Mouse (Mus musculus) natural killer cell, adult 2 months (primary cell): Measurements from ENCODE around the gene Rheb.
"Not testable (repeated sequence)": the region's sequence is repeated elsewhere in the genome, so short reads cannot be mapped to it uniquely, and the experiment has no call there.

ENCODE experiments used
- DNase-seq, 2 experiments: peaks; one replicate each; pipeline ENCODE4 v3.0.0; 2022; ENCODE audit warnings: low spot score in 2 of 2

Rheb gene

GRCm38 (mm10) chr5:24842274-24843102, at the start of gene Rheb:
Gene Rheb, minus strand, starts transcription at chr5:24842624.
- peak; percentile 99 for DNase-seq

GRCm38 (mm10) chr5:24889860-24890259, 47.4 kb upstream of the Rheb start:
- DNase-seq = no peak

DNA sequence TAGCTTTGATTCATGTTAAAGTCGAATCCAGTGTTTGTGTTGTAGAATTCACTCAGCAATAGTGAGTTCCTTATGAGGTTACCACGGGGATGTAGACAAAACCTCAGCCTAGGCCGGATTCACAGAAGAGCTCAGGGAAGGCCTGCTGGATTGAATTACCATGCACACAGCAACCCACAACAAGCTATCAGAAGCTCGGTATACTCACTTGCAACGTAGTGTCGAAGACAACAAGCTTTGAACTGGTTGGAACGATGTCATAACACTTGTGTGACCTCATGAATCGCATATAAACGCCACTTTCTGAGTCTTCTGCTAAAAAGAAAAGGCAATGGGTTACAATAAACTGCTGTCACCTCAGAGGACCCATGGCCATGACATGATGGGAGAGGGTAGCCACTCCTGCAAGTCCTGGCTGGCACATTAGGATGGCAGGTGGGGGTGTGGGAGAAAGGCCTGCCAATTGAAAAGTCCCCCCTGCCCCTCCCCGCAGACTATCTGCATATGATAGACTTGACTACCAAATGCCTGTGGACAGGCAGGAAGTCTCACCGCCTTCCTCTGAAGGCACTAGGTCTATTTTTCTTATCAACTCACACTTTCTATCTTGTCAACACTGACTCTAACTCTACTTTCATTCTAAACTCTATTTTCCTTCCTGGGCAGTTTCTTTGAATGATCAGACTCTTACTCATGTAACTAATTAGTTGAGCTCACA, 46.6 kb upstream of the Rheb start:
- no peak for DNase-seq

GRCm38 (mm10) chr5:24887271-24887670, 44.8 kb upstream of the Rheb start:
- no peak for DNase-seq

GRCm38 (mm10) chr5:24878713-24879112, 36.3 kb upstream of the Rheb start:
- no peak for DNase-seq

DNA sequence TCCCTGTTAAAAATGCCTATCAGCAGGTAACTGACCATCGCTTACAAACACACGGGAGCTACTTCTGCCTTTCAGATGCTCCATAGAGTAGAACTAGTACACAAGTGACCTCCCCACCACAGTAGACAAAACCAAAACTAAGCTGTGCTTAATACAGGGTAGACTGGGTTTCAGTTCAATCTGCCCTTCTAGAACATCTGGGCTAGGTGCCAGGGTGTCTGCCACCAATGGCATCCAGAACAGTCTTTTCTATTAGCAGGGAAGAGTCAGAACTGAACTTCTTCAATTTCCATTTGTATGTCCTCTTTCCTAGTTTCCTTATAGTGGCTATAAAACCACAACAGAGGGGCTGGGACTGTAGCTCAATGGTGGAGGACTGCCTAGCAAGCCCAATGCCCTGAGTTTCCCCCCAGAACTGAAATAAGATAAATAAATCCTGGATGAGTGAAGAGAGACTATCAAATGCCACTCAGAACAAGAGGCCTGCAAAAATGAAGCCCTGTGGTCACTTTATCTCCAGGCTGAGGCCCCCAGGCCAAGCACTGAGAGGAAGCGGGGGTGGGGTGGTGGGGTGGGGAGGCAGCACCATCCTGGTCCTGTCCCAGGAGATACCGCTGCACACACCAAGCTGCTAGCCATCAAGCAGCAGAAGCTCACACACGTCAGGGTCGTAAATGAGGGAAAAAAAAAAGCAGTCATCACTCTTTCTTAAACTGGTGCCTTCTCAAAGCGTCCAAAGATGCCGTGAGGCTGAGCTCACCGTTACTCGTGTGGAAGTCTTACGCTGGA, 35.6 kb upstream of the Rheb start:
- no peak for DNase-seq

DNA sequence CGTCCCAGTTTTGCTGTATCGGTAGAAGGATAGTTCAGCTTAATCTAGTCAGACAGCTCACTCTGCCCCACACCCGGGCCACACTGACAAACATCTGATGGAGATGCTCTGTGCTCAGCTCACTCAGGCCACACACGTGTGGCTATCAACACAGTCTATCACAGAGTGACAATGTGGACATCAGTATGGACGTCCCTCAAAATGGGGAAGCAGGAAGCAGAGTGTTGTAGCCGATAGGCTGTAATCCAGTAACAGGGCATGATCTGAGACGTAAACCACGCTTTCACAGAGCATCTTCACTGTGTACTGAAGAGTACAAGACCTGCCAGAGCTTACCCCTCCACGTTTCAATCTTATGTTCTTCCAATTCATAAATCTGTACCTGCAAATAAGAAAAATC, 34.2 kb upstream of the Rheb start:
- no peak for DNase-seq

DNA sequence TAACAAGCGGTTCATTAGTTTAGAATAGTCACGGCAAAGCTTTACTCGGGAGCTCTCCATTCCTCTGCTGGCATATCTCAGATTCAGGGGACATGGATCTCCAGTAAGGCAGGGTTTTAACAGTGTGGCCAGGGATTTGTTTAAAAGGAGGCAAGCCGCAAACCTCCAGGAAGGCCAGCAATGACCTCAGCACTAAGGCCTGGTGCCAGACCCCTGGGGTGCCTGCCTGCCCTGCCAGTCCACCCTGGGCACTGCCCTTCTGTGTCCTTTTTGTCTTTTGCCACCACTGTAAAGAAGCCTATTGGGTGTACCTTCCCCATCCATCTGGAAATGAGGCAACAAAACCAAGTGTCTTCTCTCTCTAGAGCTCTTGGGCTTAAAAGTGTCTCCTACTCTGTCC, 31.7 kb upstream of the Rheb start:
- no peak for DNase-seq

GRCm38 (mm10) chr5:24873221-24873620, 30.8 kb upstream of the Rheb start:
- DNase-seq = no peak

GRCm38 (mm10) chr5:24871276-24871675, 28.9 kb upstream of the Rheb start:
- DNase-seq = no peak

GRCm38 (mm10) chr5:24869796-24870289, 27.4 kb upstream of the Rheb start:
- no peak for DNase-seq

DNA sequence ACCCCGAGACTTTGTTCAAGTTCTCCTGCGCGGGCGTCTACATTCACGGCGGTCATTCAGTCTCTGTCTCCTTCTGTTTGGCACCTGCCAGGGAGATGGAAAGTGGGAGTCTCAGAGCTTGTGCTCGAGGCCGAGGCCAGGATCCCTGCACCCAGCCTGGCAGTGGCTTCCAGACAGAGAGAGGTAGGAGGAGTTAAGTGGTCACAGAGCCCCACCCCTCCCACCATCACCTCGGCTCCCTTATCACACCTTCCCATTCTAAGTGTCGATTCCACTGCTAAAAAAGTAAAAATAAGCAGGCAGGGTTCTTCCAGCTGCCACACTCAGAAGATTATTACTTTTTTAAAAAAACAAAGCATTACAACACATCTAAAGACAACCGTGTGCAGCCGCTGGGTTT, 21.4 kb upstream of the Rheb start:
- DNase-seq = no peak

DNA sequence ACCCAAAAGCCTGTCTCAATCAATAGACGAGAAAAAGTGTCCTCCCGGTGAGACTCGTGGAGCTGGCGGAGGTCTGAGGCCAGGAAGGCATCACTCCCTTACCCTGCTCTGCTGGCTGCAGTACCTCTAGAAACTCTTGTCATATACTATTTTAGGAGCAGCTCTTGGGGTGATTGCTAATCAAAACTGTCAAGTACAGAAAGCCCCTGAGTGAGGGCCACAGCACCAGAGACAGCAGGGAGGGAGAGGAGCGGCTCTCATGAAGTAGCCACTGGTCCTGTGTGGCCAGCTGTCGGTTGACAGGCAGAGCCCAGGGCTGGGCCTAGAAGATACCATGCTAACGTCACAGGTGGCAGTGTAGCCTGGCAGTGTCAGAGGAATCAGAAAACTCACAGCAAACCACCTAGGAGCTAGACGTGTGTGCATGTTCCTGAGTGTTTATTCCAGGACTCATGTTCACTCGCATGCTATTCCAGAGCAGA, 19.1 kb upstream of the Rheb start:
- no peak for DNase-seq

GRCm38 (mm10) chr5:24860635-24861448, 18.4 kb upstream of the Rheb start:
- DNase-seq = no peak

DNA sequence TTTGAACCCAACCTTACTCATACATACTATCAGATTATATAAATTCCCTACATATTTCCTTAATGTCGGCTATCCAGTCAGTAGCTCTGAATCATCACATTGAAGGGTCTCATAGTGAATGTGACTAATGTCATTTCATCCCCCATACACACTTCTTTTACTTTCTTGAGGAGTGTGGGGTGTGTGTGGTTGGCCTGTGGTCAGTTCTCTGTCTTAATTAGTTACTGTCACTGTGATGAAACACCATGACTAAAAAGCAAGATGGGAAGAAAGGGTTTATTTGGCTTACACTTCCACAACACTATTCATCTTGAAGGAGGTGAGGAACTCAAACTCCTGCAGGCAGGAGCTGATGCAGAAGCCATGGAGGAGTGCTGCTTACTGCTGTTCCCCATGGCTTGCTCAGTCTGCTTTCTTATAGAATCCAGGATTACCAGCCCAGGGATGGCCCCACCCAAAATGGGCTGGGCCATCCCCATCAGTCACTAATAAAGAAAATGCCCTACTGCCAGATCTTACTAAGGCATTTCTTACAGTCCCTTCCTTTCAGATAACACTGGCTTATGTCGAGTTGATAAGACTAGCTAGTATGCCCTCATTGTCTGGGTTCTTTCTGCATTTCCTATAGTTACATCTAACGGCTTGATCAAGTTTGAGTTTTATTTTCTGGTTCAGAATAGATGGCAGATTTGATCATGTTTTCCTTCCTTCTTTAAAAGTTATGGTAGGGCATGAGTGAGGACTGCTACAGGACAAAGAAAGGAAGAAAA, 17.5 kb upstream of the Rheb start:
- DNase-seq = no peak

- DNase-seq = no peak
These were observed 12.6 kb upstream of the Rheb start for GRCm38 (mm10) chr5:24854827-24855600.

- DNase-seq = no peak
These were observed 11.8 kb upstream of the Rheb start for GRCm38 (mm10) chr5:24854256-24854655.

- DNase-seq = not testable (repeated sequence)
These were observed 5.8 kb upstream of the Rheb start for GRCm38 (mm10) chr5:24848261-24848660.

DNA sequence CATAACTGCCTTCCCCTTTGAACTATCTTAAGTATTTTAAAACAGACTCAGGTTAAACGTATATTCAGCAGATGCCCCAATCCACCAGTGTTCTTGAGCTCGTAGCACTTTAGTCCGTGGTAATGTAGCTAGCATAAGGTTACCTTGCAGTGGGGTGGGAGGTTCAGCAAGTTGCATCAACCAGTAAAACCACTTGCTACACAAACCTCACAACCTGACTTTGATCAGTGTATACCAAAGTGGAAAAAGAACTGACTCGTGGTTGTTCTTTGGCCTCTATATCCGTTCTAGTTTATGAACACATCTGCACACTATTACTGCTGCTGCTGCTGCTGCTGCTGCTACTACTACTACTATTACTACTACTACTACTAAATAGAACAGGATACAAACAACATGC, 1.4 kb upstream of the Rheb start:
- DNase-seq = no peak

GRCm38 (mm10) chr5:24843103-24843475, 665 bp upstream of the Rheb start:
- DNase-seq = no peak
